Mouse (Mus musculus) ES-E14 (cell line): ENCODE measurements around the gene Hist1h3d. TPM values are rescaled to one million over a fixed set of nuclear protein-coding genes. Genes with fewer than 3 reads are reported as not detected.

Source experiments
- DNase-seq: peaks from one replicate; pipeline ENCODE4 v3.0.0-alpha.2; 2013; ENCODE audit warnings: low read depth, low spot score
- H3K27ac ChIP-seq: 2 replicates; pipeline ENCODE4 v1.5.1; 2012; ENCODE audit warnings: low read depth, mild to moderate bottlenecking, low read length, moderate library complexity, mixed read lengths; ENCODE audit not compliant: poor library complexity, insufficient read depth, severe bottlenecking
- H3K36me3 ChIP-seq: 2 replicates; pipeline ENCODE4 v1.6.1; 2012; ENCODE audit warnings: mild to moderate bottlenecking, low read length, moderate library complexity, mixed read lengths; ENCODE audit not compliant: control insufficient read depth, poor library complexity, insufficient read depth, severe bottlenecking
- H3K4me1 ChIP-seq, 2 experiments: fragments of 150-350 bp in 1 of 2; sonication (generic) in 1 of 2; 2 replicates each; pipeline ENCODE4 v1.6.1; 2012; ENCODE audit warnings: low read length in 2 of 2, mild to moderate bottlenecking in 1 of 2, mixed read lengths in 1 of 2; ENCODE audit not compliant: control insufficient read depth in 2 of 2, insufficient read depth in 2 of 2, poor library complexity in 1 of 2
- H3K4me3 ChIP-seq, 2 experiments: fragments of 150-350 bp in 1 of 2; sonication (generic) in 1 of 2; 2 replicates each; pipeline ENCODE4 v1.5.1; 2012; ENCODE audit warnings: low read length in 2 of 2, low read depth in 1 of 2, mild to moderate bottlenecking in 1 of 2, mixed read lengths in 1 of 2; ENCODE audit not compliant: insufficient read depth in 1 of 2, poor library complexity in 1 of 2, severe bottlenecking in 1 of 2
- H3K9ac ChIP-seq: 2 replicates; pipeline ENCODE4 v1.6.1; 2012; ENCODE audit warnings: low read depth, mild to moderate bottlenecking, low read length, mixed read lengths; ENCODE audit not compliant: poor library complexity, insufficient read depth, severe bottlenecking
- H3K9me3 ChIP-seq: fragments of 150-350 bp; sonication (generic); 2 replicates; pipeline ENCODE4 v1.6.1; 2012; ENCODE audit warnings: low read depth, mild to moderate bottlenecking, low read length; ENCODE audit not compliant: control insufficient read depth, insufficient read depth
- CHD2 ChIP-seq: IDR thresholded peaks from 2 replicates; pipeline ENCODE4 v1.6.1; 2014; ENCODE audit warnings: mild to moderate bottlenecking, low read depth, low read length, inconsistent platforms
- HCFC1 ChIP-seq: IDR thresholded peaks from 2 replicates; pipeline ENCODE4 v1.6.1; 2012; ENCODE audit warnings: low read length, inconsistent platforms, borderline replicate concordance; ENCODE audit not compliant: insufficient read depth
- MAFK ChIP-seq: IDR thresholded peaks from 2 replicates; pipeline ENCODE4 v1.6.1; 2014; ENCODE audit warnings: mild to moderate bottlenecking, low read depth, low read length, inconsistent platforms; ENCODE audit not compliant: insufficient read depth
- ZC3H11A ChIP-seq: IDR thresholded peaks from 2 replicates; pipeline ENCODE4 v1.6.1; 2012; ENCODE audit warnings: low read depth, mild to moderate bottlenecking, inconsistent platforms, low read length, borderline replicate concordance
- ZNF384 ChIP-seq: IDR thresholded peaks from 2 replicates; pipeline ENCODE4 v1.6.1; 2012; ENCODE audit warnings: low read depth, low read length, inconsistent platforms
- in situ Hi-C, 2 experiments: fragments of 600-800 bp; cut with MboI; formaldehyde crosslinking; loops; one replicate each; pipeline ENCODE4 v1.15.1; 2025; ENCODE audit warnings: low sequenced_read_pairs in 2 of 2, inconsistent platforms in 1 of 2; ENCODE audit not compliant: unreplicated experiment in 2 of 2
- total RNA-seq: library from RNA; depleted of rRNA; stranded (reverse); fragments of 300-350 nt; gene quantifications from 2 replicates; pipeline ENCODE4 v1.2.3, GENCODE M21; 2012; rRNA removed

The Hist1h3d gene
- 80.2 and 103 TPM in 2 replicates for total RNA-seq

DNA sequence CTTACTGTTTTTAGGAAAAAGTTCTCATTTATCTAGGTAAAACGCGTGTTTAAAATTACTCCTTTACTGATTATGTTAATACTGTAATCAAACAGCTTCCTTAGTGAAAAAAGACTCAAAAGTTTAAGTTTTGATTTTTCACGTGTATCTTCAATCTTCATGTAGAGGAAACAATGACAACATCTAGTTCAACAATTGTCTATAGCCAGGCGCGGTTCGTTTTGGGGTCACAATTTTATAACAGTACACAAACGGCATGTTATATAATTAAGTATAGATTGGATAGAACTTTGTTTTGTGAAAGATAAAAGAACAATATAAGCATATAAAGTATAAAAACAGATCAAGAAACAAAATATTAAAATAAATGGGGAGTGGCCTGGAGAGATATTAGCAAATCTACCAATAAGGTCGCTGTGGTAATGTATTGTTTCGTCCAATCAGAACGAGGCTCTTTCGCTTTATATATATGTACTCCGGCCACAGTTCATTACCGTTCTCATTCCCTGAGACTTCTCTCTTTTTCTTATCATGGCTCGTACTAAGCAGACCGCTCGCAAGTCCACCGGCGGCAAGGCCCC, at the start of gene Hist1h3d:
Gene Hist1h3d (plus strand): TSS at position 493 of the 581 bp plus-strand sequence.
- Histone ChIP-seq H3K9me3 (no peaks in the 10 kb centered on the region), H3K36me3 (no peaks in the 10 kb centered on the region), H3K9ac (peak within 1 kb of the TSS; percentile 83), H3K4me3 (peak within 1 kb of the TSS; percentile 70 to 74), H3K27ac (peak within 1 kb of the TSS; percentile 80), H3K4me1 (no peaks in the 10 kb centered on the region)
- in situ Hi-C loops: no loop called here
- no peak for DNase-seq
- TF ChIP-seq HCFC1: no peak
- TF ChIP-seq ZNF384: no peak
- no peak for TF ChIP-seq ZC3H11A
- TF ChIP-seq CHD2: 0 out of 2 replicates have a peak, but pooled peaks have one; percentile 23

DNA sequence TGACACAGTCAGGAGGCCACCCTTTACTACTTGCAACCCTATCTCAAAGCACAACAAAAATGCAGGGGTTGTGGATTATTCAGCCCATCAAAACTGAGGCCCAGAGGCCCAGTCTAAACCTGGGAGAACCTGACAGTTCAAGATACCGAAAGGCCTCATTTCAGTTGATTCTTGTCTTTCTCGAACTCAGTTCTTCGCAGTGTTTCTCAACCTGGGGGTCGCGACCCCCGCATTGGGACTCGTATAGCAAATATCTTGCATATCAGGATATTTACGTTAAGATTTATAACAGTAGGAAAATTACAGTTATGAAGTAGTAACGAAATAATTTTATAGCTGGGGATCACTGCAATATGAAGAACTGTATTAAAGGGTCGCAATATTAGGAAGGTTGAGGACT, 49.7 kb upstream of the Hist1h3d start:
- no peaks in the 10 kb centered on the region; a peak in 1 of 4 replicates for H3K4me1 ChIP-seq
- H3K4me3 ChIP-seq: peak overlapping the region; percentile 53 to 60
- DNase-seq: no peak
- TF ChIP-seq HCFC1: no peak
- TF ChIP-seq CHD2: peak; percentile 97
- in situ Hi-C loops: loop anchor here (10.0 to 25.0 kb wide), 2 partner anchors 1489 to 1601 kb away; partner anchors contain the start of genes Hist1h2ag (in 1 of the 2), Hist1h2ah (in 1 of the 2), Hist1h2bj (in 1 of the 2) and Hist1h2bk (in 1 of the 2)
- H3K9me3 ChIP-seq: no peaks in the 10 kb centered on the region
- no peak overlapping the region for H3K9ac ChIP-seq
- H3K27ac ChIP-seq: no peak overlapping the region
- no peaks in the 10 kb centered on the region for H3K36me3 ChIP-seq

GRCm38 (mm10) chr13:23526312-23526711, 49.3 kb upstream of the Hist1h3d start:
- in situ Hi-C loops: loop anchor here (10.0 to 25.0 kb wide), 2 partner anchors 1489 to 1602 kb away; partner anchors contain the start of genes Hist1h2ag (in 1 of the 2), Hist1h2ah (in 1 of the 2), Hist1h2bj (in 1 of the 2) and Hist1h2bk (in 1 of the 2)
- Histone ChIP-seq H3K4me3 (peak overlapping the region; percentile 60 to 64), H3K36me3 (no peaks in the 10 kb centered on the region), H3K9me3 (no peaks in the 10 kb centered on the region), H3K4me1 (no peaks in the 10 kb centered on the region; a peak in 1 of 4 replicates), H3K27ac (no peak overlapping the region), H3K9ac (peak overlapping the region; percentile 64; the same call in 1 of the 2 replicates)
- TF ChIP-seq ZNF384: 0 out of 2 replicates have a peak, but pooled peaks have one; percentile 54
- peak; percentile 84 for TF ChIP-seq MAFK
- TF ChIP-seq ZC3H11A: no peak
- no peak for DNase-seq

DNA sequence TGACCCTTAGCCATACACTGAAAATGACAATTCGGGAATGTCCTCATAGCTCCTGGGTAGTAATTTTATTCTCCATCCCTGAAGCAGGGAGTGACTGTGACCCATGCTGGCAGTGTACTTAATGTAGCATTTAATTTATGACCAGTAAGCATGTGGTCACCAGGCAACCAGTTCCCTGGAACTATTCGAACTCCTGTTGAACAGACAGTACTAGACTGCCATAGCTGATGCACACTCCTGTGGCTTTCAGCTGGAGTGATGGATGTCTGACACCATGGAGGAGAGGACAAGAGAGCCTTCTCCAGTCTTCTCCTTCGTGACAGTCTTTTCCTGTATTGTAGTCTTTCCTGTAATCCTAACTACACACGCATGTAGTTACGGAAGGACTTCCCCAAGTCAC, 46.6 kb upstream of the Hist1h3d start:
- Histone ChIP-seq H3K4me3 (no peak overlapping the region), H3K36me3 (no peaks in the 10 kb centered on the region), H3K27ac (no peak overlapping the region), H3K9ac (no peak overlapping the region), H3K4me1 (peaks cover 0 to 2% of the 10 kb centered on the region in 2 experiments; a peak in 1 of 4 replicates), H3K9me3 (no peaks in the 10 kb centered on the region)
- no peak for DNase-seq
- no peak for TF ChIP-seq HCFC1
- TF ChIP-seq CHD2: no peak
- no peak for TF ChIP-seq MAFK
- TF ChIP-seq ZC3H11A: no peak
- TF ChIP-seq ZNF384: no peak
- in situ Hi-C loops: loop anchor here (10.0 to 25.0 kb wide), 2 partner anchors 1492 to 1604 kb away; partner anchors contain the start of genes Hist1h2ag (in 1 of the 2), Hist1h2ah (in 1 of the 2), Hist1h2bj (in 1 of the 2) and Hist1h2bk (in 1 of the 2)
